Mouse (Mus musculus) megakaryocyte, embryonic 14.5 days (primary cell): Measurements from ENCODE around the gene Efnb2. TPM values are rescaled to one million over a fixed set of nuclear protein-coding genes. Genes with fewer than 3 reads are reported as not detected.

Experiments used
- H3K27me3 ChIP-seq: replicated peaks from 2 replicates; pipeline ENCODE3; 2012; ENCODE audit warnings: inconsistent platforms
- H3K36me3 ChIP-seq: replicated peaks from 2 replicates; pipeline ENCODE3; 2012; ENCODE audit warnings: low read length, inconsistent platforms, mixed read lengths
- H3K4me1 ChIP-seq: 2 replicates; pipeline ENCODE4 v1.6.1; 2012; ENCODE audit warnings: inconsistent platforms
- H3K4me3 ChIP-seq: replicated peaks from 2 replicates; pipeline ENCODE3; 2012; ENCODE audit warnings: moderate library complexity, mild to moderate bottlenecking, inconsistent platforms
- H3K9me3 ChIP-seq: 2 replicates; pipeline ENCODE4 v1.6.1; 2012; ENCODE audit warnings: inconsistent platforms
- FLI1 ChIP-seq: IDR thresholded peaks from 2 replicates; pipeline ENCODE4 v1.6.1; 2012; ENCODE audit warnings: low read length, inconsistent platforms, mixed read lengths
- GATA1 ChIP-seq: IDR thresholded peaks from 3 replicates; pipeline ENCODE4 v1.6.1; 2012; ENCODE audit warnings: mixed read lengths, low read length, inconsistent platforms, borderline replicate concordance
- polyA plus RNA-seq: library from polyadenylated mRNA; stranded (reverse); fragments of >175 nt; gene quantifications from 2 replicates; pipeline ENCODE4 v1.2.3, GENCODE M21; 2012; ENCODE audit warnings: low replicate concordance; ENCODE audit not compliant: insufficient read depth

The Efnb2 gene
- polyA plus RNA-seq, 1 experiment, result 0.19 TPM

DNA sequence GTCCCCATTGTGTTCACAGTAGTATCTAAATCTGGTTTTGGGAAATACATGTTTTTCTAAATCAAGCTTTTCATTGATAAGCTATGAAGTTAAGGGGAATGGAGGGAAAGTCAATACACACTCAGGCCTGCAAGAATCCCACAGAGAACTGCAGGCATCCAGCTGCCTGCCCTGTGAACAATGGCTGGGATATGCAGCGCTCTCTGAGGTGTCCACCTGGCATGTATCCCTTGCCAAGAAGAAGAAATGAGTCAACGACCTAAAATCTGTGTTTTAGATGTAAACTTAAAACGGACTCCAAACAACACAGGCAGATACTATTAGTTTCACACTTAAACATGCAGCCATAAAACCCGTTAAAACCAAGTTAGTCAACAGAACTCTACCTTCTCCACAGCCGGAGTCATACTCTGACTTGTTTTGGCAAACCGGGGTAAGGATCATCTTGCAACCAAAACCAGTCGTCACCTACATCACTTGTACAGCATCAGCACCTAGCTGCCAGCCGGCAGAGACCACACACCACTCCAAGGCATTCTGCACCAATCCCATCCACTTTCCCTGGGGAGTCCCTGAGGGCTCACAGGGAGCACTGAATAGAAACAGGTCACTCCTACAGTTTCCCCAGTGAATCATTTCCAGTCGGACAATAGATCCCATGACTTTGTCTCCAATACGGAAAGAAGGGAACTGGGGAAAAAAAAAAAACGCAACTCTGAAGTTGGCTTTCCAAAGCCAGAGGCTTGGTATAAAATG, 16.7 kb downstream of the Efnb2 start:
- Histone ChIP-seq H3K36me3 (no peaks in the 10 kb centered on the region), H3K27me3 (peaks cover 8% of the 10 kb centered on the region), H3K4me1 (no peaks in the 10 kb centered on the region), H3K4me3 (no peak overlapping the region), H3K9me3 (no peaks in the 10 kb centered on the region)
- TF ChIP-seq FLI1 (no peak), GATA1 (no peak)

DNA sequence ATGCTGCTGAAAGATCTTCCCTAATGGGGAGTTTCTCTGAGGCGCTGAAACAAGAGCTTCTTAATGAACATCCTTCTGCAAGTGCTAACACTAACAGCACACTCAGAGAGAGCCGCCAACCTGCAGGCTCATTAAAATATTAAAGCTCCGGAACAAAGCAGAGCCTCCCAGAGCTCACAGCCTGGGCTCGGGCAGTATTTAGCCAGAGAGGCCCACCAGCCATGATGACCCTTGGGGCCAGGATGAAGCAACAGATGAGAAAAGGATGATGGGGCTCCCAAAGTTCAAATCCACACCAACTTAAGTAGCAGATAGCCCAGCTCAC, 20.8 kb downstream of the Efnb2 start:
- no peaks in the 10 kb centered on the region for H3K36me3 ChIP-seq
- H3K9me3 ChIP-seq, result no peaks in the 10 kb centered on the region
- no peak for TF ChIP-seq GATA1
- no peak for TF ChIP-seq FLI1
- no peak overlapping the region for H3K4me3 ChIP-seq
- no peaks in the 10 kb centered on the region for H3K4me1 ChIP-seq
- H3K27me3 ChIP-seq, result no peaks in the 10 kb centered on the region

DNA sequence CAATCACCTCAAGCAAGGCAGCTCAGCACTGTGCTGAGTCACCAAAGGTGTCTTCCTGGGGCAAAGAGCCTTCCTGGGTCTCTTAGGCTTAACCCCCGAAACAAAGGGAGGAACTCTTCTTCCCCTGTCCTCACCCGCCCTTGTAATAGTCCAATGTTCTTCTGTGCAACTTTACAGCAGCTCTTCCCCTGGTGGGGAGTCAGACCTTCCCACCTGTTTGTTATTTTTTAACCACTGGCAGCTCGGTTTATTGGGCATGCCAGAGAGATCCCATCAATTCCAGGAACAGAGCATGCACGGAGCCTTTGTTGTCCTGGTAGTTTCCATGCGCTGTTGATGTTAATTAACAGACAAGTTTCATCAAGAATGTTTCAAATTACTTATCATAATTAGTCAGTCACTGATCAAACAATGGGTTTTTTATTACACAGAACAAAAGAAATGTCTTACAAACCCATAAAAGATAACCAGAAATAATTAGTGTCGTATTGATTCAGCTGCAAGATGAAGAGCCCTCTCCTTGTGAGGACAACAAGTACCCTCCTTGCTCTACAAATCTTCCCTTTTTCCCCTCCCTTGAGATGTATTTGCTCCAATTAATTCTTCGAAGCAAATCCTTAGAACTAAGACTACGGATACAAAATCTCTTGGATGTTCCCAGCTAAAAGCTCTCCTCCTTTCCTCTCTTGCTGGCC, 21.3 kb downstream of the Efnb2 start:
- H3K4me1 ChIP-seq, result no peaks in the 10 kb centered on the region
- H3K27me3 ChIP-seq, result no peaks in the 10 kb centered on the region
- H3K36me3 ChIP-seq, result no peaks in the 10 kb centered on the region
- H3K4me3 ChIP-seq, result no peak overlapping the region
- H3K9me3 ChIP-seq, result no peaks in the 10 kb centered on the region
- no peak for TF ChIP-seq GATA1
- no peak for TF ChIP-seq FLI1

DNA sequence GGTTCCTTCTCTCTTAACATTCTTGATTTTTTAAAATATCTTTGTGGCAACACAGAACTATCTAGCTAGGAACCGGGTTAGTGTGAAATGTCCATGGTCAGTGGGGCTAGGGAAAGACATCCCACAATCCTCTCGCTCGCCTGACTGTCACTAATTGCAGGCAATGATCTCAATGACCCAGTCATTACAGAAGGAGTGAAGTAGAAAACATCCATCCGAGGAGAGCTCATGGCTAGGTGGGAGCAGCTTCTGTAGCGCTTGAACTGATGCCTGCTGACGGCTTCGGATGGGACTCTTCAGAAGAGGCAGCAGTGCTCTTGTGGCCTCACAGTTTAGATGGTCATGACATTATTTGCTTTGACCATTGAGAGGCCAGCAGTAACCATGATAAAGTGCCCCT, 29.6 kb downstream of the Efnb2 start:
- Histone ChIP-seq H3K4me3 (no peak overlapping the region), H3K9me3 (no peaks in the 10 kb centered on the region), H3K36me3 (no peaks in the 10 kb centered on the region), H3K27me3 (peaks cover 7% of the 10 kb centered on the region), H3K4me1 (no peaks in the 10 kb centered on the region)
- TF ChIP-seq FLI1 (no peak), GATA1 (no peak)

DNA sequence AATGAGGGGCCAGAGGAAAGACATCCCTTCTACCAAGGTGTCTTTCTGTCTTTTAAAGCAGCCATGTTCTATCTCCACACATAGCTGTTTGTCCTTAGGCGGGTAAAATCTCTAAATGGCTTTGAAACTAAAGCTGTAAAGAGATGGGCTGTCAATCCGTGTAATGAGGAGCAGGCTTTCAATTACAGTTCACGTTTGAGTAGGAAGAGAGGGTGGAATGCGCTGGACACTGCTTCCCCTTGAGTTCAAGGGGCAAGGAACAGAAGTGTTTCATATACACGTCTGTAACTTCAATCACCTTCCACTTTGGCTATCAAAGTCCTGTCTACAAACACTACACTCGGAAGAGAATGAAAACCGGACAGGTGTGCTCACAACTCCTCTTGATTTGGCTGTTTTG, 37.0 kb downstream of the Efnb2 start:
- peaks cover 18% of the 10 kb centered on the region for H3K9me3 ChIP-seq
- no peak for TF ChIP-seq FLI1
- TF ChIP-seq GATA1, result no peak

DNA sequence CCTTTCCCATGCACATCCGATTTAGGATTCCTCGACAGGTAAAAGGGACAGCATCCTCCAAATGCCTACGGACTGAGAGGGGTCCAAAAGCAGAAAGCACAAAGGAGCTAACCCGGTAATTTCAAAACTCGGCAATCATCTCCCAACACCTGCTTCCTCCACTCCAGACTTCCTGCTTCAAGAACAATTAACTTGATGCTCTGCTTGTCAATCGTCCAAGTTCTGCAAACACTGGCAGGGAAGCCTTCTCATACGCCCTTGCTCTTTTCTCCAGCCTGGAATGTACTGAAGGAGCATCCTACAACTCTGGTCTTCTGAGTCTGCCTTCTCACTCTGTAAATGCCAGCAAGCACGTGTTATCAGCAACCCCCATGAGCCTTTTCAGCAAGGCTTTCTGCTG, 37.6 kb downstream of the Efnb2 start:
- Histone ChIP-seq H3K27me3 (peaks cover 2% of the 10 kb centered on the region), H3K4me3 (peak overlapping the region; percentile 79), H3K4me1 (peaks cover 11% of the 10 kb centered on the region), H3K9me3 (peaks cover 18% of the 10 kb centered on the region), H3K36me3 (peaks cover 7% of the 10 kb centered on the region)
- TF ChIP-seq GATA1, result no peak
- TF ChIP-seq FLI1, result no peak

More for the DNA sequence above, 37.0 kb downstream of the Efnb2 start:
- Histone ChIP-seq H3K4me1 (peaks cover 11% of the 10 kb centered on the region), H3K27me3 (peaks cover 2% of the 10 kb centered on the region), H3K36me3 (peaks cover 7% of the 10 kb centered on the region), H3K4me3 (no peak overlapping the region)

DNA sequence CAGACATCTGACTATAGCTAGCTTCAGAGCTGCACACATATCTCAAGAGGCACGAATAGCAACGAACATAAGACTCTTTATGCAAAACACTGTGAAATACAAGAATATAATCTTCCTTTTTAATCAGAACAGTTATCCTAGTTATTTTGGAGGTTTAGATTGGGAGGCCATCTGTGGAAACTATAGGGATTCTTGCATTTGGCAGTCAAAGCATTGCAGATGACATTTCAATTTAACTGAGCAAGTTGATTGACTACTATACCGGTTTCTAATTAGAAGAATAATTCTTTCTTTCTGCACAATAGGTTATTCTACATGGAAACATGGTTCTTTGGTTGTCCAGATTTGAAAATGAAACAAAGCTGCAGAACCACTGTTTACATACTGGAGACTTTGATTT, 38.6 kb downstream of the Efnb2 start:
- Histone ChIP-seq H3K4me3 (no peak overlapping the region), H3K27me3 (peaks cover 2% of the 10 kb centered on the region), H3K36me3 (peaks cover 7% of the 10 kb centered on the region), H3K4me1 (peaks cover 11% of the 10 kb centered on the region), H3K9me3 (peaks cover 18% of the 10 kb centered on the region)
- TF ChIP-seq FLI1 (no peak), GATA1 (no peak)

DNA sequence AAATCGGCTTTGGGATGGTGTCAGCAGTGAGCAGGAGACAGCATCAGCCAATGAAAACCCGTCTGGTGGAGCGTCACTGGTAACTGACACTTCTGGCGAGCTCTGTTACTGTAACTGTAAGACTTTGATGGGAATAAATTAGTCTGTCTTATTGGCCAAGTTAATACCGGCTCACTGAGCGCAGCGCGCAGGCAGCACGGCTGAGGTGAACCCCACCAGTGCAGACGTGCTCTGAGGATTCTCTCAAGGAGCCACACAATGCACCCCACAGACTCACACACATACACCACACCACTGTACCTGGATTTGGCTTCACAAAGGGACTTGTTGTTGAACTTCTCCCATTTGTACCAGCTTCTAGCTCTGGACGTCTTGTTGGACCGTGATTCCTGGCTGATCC, 39.0 kb downstream of the Efnb2 start:
- Histone ChIP-seq H3K9me3 (peaks cover 18% of the 10 kb centered on the region), H3K27me3 (peaks cover 2% of the 10 kb centered on the region), H3K4me3 (no peak overlapping the region), H3K36me3 (peaks cover 7% of the 10 kb centered on the region), H3K4me1 (peaks cover 11% of the 10 kb centered on the region)
- TF ChIP-seq GATA1 (no peak), FLI1 (no peak)

DNA sequence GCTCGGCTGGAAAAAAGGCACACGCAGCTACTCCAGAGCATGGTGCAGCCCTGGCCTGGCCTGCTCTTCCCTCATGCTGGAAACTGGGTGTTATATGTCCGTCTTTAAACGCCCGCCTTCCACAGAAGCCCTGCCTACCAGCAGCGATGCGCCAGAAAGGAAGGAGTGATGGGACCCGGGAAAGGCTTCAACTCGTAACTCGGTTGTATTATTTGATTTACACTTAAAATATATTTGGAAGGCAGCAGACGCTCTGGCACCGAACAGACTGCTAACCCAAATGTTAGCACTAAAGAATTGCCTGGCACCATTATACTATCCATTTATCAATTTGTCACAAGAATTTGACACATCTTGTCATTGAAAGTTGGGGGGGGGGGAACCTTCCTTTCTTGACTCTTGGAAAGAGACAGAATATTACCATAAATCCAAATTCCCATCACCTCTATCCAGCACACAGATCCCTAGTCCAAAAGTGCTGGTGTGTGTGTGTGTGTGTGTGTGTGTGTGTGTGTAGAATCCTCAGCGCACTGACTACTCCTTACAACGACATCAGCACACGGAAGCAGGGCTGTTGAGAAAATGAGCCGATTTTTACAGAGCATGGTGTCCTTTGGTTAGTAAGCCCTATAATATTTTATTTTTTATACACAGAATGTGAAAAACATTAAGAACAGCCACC, 39.7 kb downstream of the Efnb2 start:
- Histone ChIP-seq H3K36me3 (peaks cover 7% of the 10 kb centered on the region), H3K4me1 (peaks cover 11% of the 10 kb centered on the region), H3K27me3 (peaks cover 2% of the 10 kb centered on the region), H3K4me3 (no peak overlapping the region), H3K9me3 (peaks cover 18% of the 10 kb centered on the region)
- TF ChIP-seq FLI1 (no peak), GATA1 (no peak)

DNA sequence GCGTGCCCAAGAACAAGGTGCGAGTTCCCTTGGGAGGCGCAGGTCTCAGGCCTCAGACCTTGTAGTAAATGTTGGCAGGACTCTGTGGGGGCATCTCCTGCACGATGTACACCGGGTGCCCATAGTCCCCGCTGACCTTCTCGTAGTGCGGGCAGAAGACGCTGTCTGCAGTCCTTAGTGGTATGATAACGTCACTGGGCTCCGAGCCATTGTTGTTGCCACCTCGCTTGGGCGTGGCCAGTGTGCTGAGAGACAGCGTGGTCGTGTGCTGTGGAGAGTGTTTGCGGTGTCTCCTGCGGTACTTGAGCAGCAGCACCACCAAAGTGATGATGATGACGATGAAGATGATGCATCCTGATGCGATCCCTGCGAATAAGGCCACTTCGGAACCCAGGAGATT, 40.5 kb downstream of the Efnb2 start:
- Histone ChIP-seq H3K4me3 (peak overlapping the region; percentile 62), H3K27me3 (peaks cover 2% of the 10 kb centered on the region), H3K4me1 (peaks cover 11% of the 10 kb centered on the region), H3K9me3 (peaks cover 14% of the 10 kb centered on the region), H3K36me3 (peaks cover 7% of the 10 kb centered on the region)
- no peak for TF ChIP-seq GATA1
- TF ChIP-seq FLI1, result no peak
